Mouse (Mus musculus) liver, embryonic 14.5 days (tissue): ENCODE results near the gene Cacna1g. TPM values are rescaled to one million over a fixed set of nuclear protein-coding genes. Genes with fewer than 3 reads are reported as not detected.

Experiments used
- ATAC-seq: fragments of 200-750 bp; cut with Nextera tagmentation; 2 replicates; pipeline ENCODE4 v1.8.0; 2017; ENCODE audit warnings: moderate number of reproducible peaks, mild to moderate bottlenecking, moderate library complexity; ENCODE audit not compliant: insufficient read depth
- DNase-seq, 3 experiments: peaks; one replicate each; pipeline ENCODE4 v3.0.0-alpha.2; 2012 to 2013; ENCODE audit warnings: low read depth in 3 of 3, low spot score in 3 of 3
- H3K27ac ChIP-seq: fragments of 300-500 bp; sonication (generic); 2 replicates; pipeline ENCODE4 v1.5.1; 2014; ENCODE audit warnings: moderate library complexity, mild to moderate bottlenecking, control low read depth, inconsistent platforms
- H3K27me3 ChIP-seq: fragments of 300-500 bp; sonication (generic); 2 replicates; pipeline ENCODE4 v1.6.1; 2014; ENCODE audit warnings: mild to moderate bottlenecking, low read length, moderate library complexity; ENCODE audit not compliant: control insufficient read depth, insufficient read depth
- H3K36me3 ChIP-seq: fragments of 300-500 bp; sonication (generic); replicated peaks from 2 replicates; pipeline ENCODE4 v1.6.1; 2014; ENCODE audit warnings: low read depth; ENCODE audit not compliant: control insufficient read depth, insufficient read depth
- H3K4me1 ChIP-seq, 2 experiments: fragments of 200-500 bp in 1 of 2; fragments of 300-500 bp in 1 of 2; sonication (generic) in 1 of 2; replicated peaks; 2 replicates each; pipeline ENCODE4 v1.6.1; 2012 to 2014; ENCODE audit warnings: antibody characterized with exemption in 1 of 2, inconsistent platforms in 1 of 2, low read length in 1 of 2; ENCODE audit not compliant: control insufficient read depth in 2 of 2, insufficient read depth in 2 of 2
- H3K4me2 ChIP-seq: fragments of 300-500 bp; sonication (generic); 2 replicates; pipeline ENCODE4 v1.6.1; 2014; ENCODE audit warnings: low read depth, mild to moderate bottlenecking, control low read depth, moderate library complexity
- H3K4me3 ChIP-seq, 2 experiments: fragments of 200-500 bp in 1 of 2; fragments of 300-500 bp in 1 of 2; sonication (generic) in 1 of 2; 2 replicates each; pipeline ENCODE4 v1.5.1; 2012 to 2014; ENCODE audit warnings: low read depth in 2 of 2, low read length in 2 of 2, mild to moderate bottlenecking in 2 of 2, control low read depth in 1 of 2, inconsistent platforms in 1 of 2, moderate library complexity in 1 of 2; ENCODE audit not compliant: insufficient read depth in 1 of 2
- H3K9ac ChIP-seq: fragments of 300-500 bp; sonication (generic); replicated peaks from 2 replicates; pipeline ENCODE4 v1.6.1; 2014; ENCODE audit warnings: mild to moderate bottlenecking, control low read depth, moderate library complexity
- H3K9me3 ChIP-seq: fragments of 300-500 bp; sonication (generic); 2 replicates; pipeline ENCODE4 v1.6.1; 2016; ENCODE audit warnings: low read length, mixed read lengths; ENCODE audit not compliant: control insufficient read depth
- CTCF ChIP-seq: IDR thresholded peaks from 2 replicates; pipeline ENCODE4 v1.5.1; 2016; ENCODE audit warnings: antibody characterized with exemption, low read depth, control low read depth
- EP300 ChIP-seq: IDR thresholded peaks from 2 replicates; pipeline ENCODE4 v1.6.1; 2016; ENCODE audit warnings: antibody characterized with exemption, low read depth
- WGBS: fragments of 180-500 bp; shearing (Covaris S2); extraction: QIAGEN DNeasy Blood & Tissue Kit; methylation state at CpG from one replicate; pipeline ENCODE4 v1.1.7; 2014; ENCODE audit not compliant: insufficient replicate concordance; 5-methylcytosine and 5-hydroxymethylcytosine counted together
- polyA plus RNA-seq, 2 experiments: library from polyadenylated mRNA; depleted of rRNA in 1 of 2; stranded (reverse) in 1 of 2; unstranded in 1 of 2; fragments of >200 nt; fragmentation: Nextera tagmentation in 1 of 2; extraction: Ambion mirVana in 1 of 2; gene quantifications; 2 replicates each; pipeline versions ENCODE4 v1.2.1 to v1.2.3; 2012 to 2014

The Cacna1g gene
- polyA plus RNA-seq, 2 experiments, result 0.89 to 7.3 TPM

DNA sequence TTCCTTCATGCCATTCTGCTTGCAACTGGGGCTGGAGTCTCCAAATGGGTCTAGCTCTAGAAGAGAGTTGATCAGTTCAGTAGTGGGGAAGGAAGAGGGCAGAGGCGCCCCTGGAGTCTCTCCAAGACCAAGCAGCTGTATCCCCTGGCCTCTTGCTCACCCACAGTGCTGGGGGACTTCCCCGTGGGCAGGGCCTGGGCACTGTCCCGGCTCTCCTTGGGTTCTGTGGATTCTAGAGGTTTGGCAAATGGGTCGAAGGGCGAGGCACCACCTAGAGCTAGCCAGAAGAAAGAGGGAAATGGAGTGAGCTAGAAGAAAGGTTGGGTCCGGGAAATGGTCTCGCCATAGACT is 17.7 kb upstream of the Cacna1g start:
- no peak overlapping the region for H3K4me3 ChIP-seq
- H3K9ac ChIP-seq, result no peak overlapping the region
- no peaks in the 10 kb centered on the region for H3K4me1 ChIP-seq
- H3K27me3 ChIP-seq, result peaks cover 21% of the 10 kb centered on the region
- WGBS, result 32% methylated on average over 7 of the region's 7 CpGs
- no peak overlapping the region for H3K4me2 ChIP-seq
- H3K9me3 ChIP-seq, result no peaks in the 10 kb centered on the region
- no peak overlapping the region for H3K27ac ChIP-seq
- no peak for ATAC-seq
- no peaks in the 10 kb centered on the region for H3K36me3 ChIP-seq
- no peak for TF ChIP-seq EP300
- TF ChIP-seq CTCF, result no peak
- DNase-seq, result no peak

DNA sequence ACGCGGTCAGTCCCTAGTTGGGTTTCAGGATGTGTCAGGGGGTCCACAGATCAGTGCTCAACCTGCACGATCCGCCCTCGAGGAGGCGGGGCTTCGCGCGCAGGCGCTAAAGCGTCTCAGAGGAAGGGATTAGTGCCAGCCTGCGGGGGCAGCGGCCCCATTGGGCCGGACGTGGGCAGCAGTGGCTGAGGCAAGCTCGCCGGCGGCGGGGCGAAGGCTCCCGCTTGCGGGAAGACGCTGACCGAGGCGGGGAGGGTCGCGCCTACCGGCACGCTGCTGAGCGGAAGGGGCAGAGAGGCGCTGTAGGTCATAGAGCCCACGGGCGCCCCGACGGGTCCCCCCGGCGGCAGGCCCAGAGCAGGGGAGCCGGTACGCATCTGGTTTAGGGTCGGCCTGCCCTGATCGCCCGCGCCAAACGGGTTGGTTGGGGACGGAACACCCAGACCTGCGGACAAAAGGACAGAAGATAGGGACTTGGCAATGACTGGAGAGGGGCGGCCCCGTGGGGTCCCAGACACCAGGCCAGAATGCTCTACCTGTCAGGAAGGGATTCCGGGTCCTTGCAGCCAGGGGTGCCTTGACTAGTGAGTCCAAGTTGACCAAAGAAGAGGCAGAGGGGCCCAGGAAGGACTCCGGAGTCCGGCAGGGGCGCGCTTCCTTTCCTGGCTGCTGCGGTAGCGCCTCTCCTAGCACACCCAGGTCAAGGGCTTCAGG is 17.2 kb upstream of the Cacna1g start:
- Histone ChIP-seq H3K36me3 (no peaks in the 10 kb centered on the region), H3K27me3 (peaks cover 21% of the 10 kb centered on the region), H3K4me1 (no peaks in the 10 kb centered on the region), H3K4me2 (peak overlapping the region; percentile 47), H3K9ac (no peak overlapping the region), H3K4me3 (peak overlapping the region; percentile 15 to 44; a peak in 3 of 4 replicates), H3K27ac (no peak overlapping the region), H3K9me3 (no peaks in the 10 kb centered on the region)
- WGBS, result 2% methylated on average over 55 of the region's 55 CpGs
- TF ChIP-seq EP300 (no peak), CTCF (no peak)
- ATAC-seq (no peak), DNase-seq (no peak)

DNA sequence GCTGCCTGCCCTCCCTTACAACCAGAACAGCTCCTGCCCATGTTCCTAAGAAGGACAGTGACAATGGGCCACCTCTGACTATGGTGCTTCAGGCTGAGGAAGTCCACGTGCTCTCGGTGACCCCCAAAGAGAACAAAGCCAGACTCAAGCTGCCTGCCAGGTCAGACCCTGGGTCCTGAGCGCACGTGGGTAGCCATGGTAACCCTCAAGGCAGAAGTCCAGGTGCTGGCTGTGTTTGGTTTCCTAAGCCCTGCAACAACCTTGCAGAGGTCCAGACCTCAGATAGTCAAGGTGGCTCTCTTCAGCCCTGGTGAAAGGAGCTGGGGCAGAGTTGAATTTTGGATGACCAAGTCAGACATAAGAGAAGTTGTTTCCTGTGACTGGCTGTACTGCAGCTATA is 15.7 kb upstream of the Cacna1g start:
- ATAC-seq, result no peak
- H3K4me1 ChIP-seq, result no peaks in the 10 kb centered on the region
- TF ChIP-seq EP300 (no peak), CTCF (no peak)
- no peak overlapping the region for H3K4me2 ChIP-seq
- peaks cover 25% of the 10 kb centered on the region for H3K27me3 ChIP-seq
- WGBS, result 39% methylated on average over 4 of the region's 4 CpGs
- H3K4me3 ChIP-seq, result no peak overlapping the region
- no peak for DNase-seq
- H3K27ac ChIP-seq, result no peak overlapping the region
- H3K9ac ChIP-seq, result no peak overlapping the region
- no peaks in the 10 kb centered on the region for H3K36me3 ChIP-seq
- H3K9me3 ChIP-seq, result no peaks in the 10 kb centered on the region

DNA sequence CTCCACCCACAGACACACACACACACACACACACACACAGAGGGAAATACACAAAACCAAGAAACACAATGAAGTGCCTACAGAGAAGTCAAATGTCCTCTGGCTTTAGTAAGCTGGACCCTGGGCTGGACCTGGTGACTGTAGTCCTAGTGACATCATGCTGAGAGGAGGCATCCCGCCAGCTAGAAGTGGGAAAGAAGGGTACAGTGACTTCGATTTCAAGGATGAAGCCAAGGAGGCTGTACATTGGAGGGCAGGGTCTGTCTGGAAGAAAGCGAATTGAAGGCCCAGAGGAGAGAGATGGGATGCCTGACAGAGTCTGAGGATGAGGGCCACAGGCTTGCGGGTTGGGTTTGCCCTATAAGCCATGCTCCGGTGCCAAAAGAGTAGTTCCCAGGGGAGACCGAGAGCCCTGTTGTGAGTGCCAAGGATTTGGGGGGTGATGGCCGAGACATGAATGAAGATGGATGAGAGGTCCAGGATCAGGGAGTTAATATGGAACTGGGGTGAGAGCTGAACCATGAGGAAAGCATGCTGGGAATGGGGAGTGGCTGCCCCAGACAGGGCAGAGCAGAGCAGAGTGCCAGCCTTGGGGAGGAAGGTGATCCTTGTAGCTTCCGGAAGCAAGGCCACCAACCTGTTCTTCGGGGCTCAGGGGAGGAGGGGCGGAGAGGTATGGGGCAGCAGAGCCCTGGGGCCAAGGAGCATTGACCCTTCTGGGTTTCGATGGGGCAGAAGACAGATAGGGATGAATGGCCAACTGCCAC is 15.0 kb upstream of the Cacna1g start:
- no peak overlapping the region for H3K4me2 ChIP-seq
- H3K4me1 ChIP-seq, result no peaks in the 10 kb centered on the region
- WGBS, result 61% methylated on average over 11 of the region's 11 CpGs
- no peaks in the 10 kb centered on the region for H3K9me3 ChIP-seq
- H3K9ac ChIP-seq, result no peak overlapping the region
- TF ChIP-seq CTCF, result no peak
- TF ChIP-seq EP300, result no peak
- H3K36me3 ChIP-seq, result no peaks in the 10 kb centered on the region
- H3K4me3 ChIP-seq, result no peak overlapping the region
- H3K27me3 ChIP-seq, result peaks cover 25% of the 10 kb centered on the region
- ATAC-seq (no peak), DNase-seq (no peak)
- no peak overlapping the region for H3K27ac ChIP-seq

DNA sequence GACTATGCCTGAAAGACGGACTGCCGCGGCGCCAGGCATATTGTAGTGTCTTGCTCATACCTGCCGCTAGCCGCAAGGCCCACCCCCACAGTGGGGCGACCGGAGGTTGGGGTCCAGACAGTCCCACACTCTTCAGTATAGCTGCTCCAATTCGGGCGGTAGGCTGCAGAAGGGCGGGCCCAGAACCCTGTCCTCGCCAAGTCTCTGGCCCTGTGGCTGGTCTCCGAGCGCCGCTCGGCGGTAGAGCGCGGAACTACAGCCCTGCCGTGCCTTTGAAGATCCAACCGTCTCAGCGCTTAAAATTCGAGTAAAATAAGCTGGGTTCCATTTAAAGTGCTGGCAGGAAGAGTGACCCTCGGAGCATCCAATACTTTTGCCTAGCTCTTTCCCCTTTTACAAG is 12.0 kb upstream of the Cacna1g start, which contains the start of gene Spata20:
Gene Spata20 (minus strand): TSS at position 179 of the 400 bp plus-strand sequence.
- ATAC-seq, result peak; percentile 55; the same call in 1 of the 2 replicates
- peak; percentile 9 to 35 (median 13) for DNase-seq
- Histone ChIP-seq H3K9ac (no peak within 1 kb of the TSS), H3K9me3 (no peaks in the 10 kb centered on the region), H3K4me2 (no peak within 1 kb of the TSS), H3K27ac (no peak within 1 kb of the TSS), H3K4me1 (no peaks in the 10 kb centered on the region), H3K27me3 (peaks cover 18% of the 10 kb centered on the region), H3K36me3 (no peaks in the 10 kb centered on the region), H3K4me3 (no peak within 1 kb of the TSS)
- WGBS, result 5% methylated on average over 24 of the region's 24 CpGs
- TF ChIP-seq CTCF (peak; percentile 96), EP300 (no peak)
